In the genomic region with DNA sequence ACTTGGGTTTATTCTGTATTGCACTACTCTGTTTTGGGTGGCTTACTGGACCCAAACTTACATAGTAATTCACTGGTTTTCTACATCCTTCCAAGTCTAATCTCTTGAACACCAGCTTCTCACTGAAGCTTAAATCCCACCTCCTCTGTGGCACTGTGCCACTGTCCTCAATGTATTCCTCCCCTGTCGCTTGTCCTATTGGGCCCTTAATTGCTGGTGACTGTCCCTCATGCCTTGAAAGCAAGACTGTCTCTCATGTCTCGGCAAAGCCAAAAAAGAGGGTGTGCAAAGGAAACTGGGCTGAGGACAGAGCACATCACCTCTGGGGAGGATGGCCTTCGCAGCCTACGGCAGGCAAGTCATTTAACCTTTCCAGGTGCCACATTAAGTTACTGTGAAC, we compare ENCODE assay signal across 8 mouse cellular contexts. TPM values are rescaled to one million over a fixed set of nuclear protein-coding genes. Genes with fewer than 3 reads are reported as not detected.
DNase-seq lines count a peak whose midpoint lies in the region; ATAC-seq and TF ChIP-seq lines count a peak whose summit lies in the region.

No protein-coding gene starts in this region.

- peak overlapping the region; percentile 76 for H3K4me2 ChIP-seq in forebrain, embryonic 13.5 days
- H3K4me2 ChIP-seq in liver, postnatal 0 days (ENCODE audit: low read depth, low read length), result peak overlapping the region; percentile 85

- peak overlapping the region; percentile 97 for H3K4me3 ChIP-seq in erythroblast, embryonic 14.5 days (replicated peaks)
- peak overlapping the region; percentile 84 for H3K4me3 ChIP-seq in forebrain, embryonic 13.5 days
- H3K4me3 ChIP-seq in liver, postnatal 0 days (ENCODE audit: low read depth, low read length), result peak overlapping the region; percentile 85

- no peak for TF ChIP-seq CTCF in liver, postnatal 0 days (IDR thresholded peaks at IDR 0.05; ENCODE audit: low read depth)

- H3K9ac ChIP-seq in forebrain, embryonic 13.5 days, result peak overlapping the region; percentile 84
- peak overlapping the region; percentile 79 for H3K9ac ChIP-seq in liver, postnatal 0 days (replicated peaks)

- H3K4me1 ChIP-seq in erythroblast, embryonic 14.5 days (ENCODE audit: control insufficient read depth), result peaks cover 42% of the 10 kb centered on the region
- peaks cover 9% of the 10 kb centered on the region for H3K4me1 ChIP-seq in forebrain, embryonic 13.5 days
- H3K4me1 ChIP-seq in liver, postnatal 0 days (ENCODE audit: insufficient read depth), result peaks cover 15% of the 10 kb centered on the region

- H3K27me3 ChIP-seq in erythroblast, embryonic 14.5 days (ENCODE audit: control insufficient read depth), result no peaks in the 10 kb centered on the region
- H3K27me3 ChIP-seq in forebrain, embryonic 13.5 days, result no peaks in the 10 kb centered on the region
- H3K27me3 ChIP-seq in liver, postnatal 0 days (ENCODE audit: insufficient read depth, low read length), result no peaks in the 10 kb centered on the region

- no peak for ATAC-seq in erythroblast, adult 5-6 weeks (replicated peaks; ENCODE audit: low FRiP score, poor library complexity, severe bottlenecking)
- no peak for ATAC-seq in forebrain, embryonic 13.5 days
- ATAC-seq in liver, postnatal 0 days, result no peak
- no peak for ATAC-seq in erythroid progenitor cell, adult 5-6 weeks (replicated peaks; ENCODE audit: low FRiP score, poor library complexity, severe bottlenecking)

- peaks cover 15% of the 10 kb centered on the region for H3K9me3 ChIP-seq in erythroblast, embryonic 14.5 days (ENCODE audit: control insufficient read depth, low read length)
- H3K9me3 ChIP-seq in forebrain, embryonic 13.5 days (replicated peaks), result 0 out of 2 replicates have a peak, but pooled peaks cover 6% of the 10 kb centered on the region
- H3K9me3 ChIP-seq in liver, postnatal 0 days (ENCODE audit: low read length), result peaks cover 5% of the 10 kb centered on the region; the same call in 1 of the 2 replicates

- peaks cover 51% of the 10 kb centered on the region for H3K36me3 ChIP-seq in erythroblast, embryonic 14.5 days (ENCODE audit: control insufficient read depth)
- H3K36me3 ChIP-seq in forebrain, embryonic 13.5 days (ENCODE audit: poor library complexity, severe bottlenecking), result peaks cover 32% of the 10 kb centered on the region
- peaks cover 31% of the 10 kb centered on the region for H3K36me3 ChIP-seq in liver, postnatal 0 days (replicated peaks; ENCODE audit: insufficient read depth, low read length)

- H3K27ac ChIP-seq in forebrain, embryonic 13.5 days, result no peak overlapping the region
- H3K27ac ChIP-seq in liver, postnatal 0 days (ENCODE audit: low read depth), result no peak overlapping the region

- 26% methylated on average over 4 of the region's 4 CpGs for WGBS in forebrain, embryonic 13.5 days
- WGBS in liver, postnatal 0 days (ENCODE audit: insufficient replicate concordance), result 14% methylated on average over 4 of the region's 4 CpGs

- no peak for TF ChIP-seq EP300 in liver, postnatal 0 days (IDR thresholded peaks at IDR 0.05; ENCODE audit: low read depth)

- DNase-seq in 416B (ENCODE audit: low read depth), result peak; percentile 48
- no peak for DNase-seq in liver, postnatal 0 days
- no peak for DNase-seq in embryo, embryonic 11 days
- DNase-seq in testis, postnatal 10 days (ENCODE audit: low spot score), result no peak

RNA-seq across cellular contexts. Expression of a gene that starts 1.0 kb away (rescaled TPM):
- polyA plus RNA-seq in erythroblast, embryonic 14.5 days (2012), result 1.6 and 2.4 TPM in 2 replicates
- total RNA-seq in erythroblast, adult 5-6 weeks (2015; ENCODE audit: low replicate concordance), result 1.9 and 16.1 TPM in 2 replicates
- 3.8 and 5.3 TPM in 2 replicates for total RNA-seq in erythroblast, adult 5-6 weeks (2017; ENCODE audit: low replicate concordance)
- polyA plus RNA-seq in forebrain, embryonic 13.5 days (2015; fragmentation: Nextera tagmentation; extraction: Ambion mirVana), result 77.6 and 85.1 TPM in 2 replicates
- 23.9 and 25.5 TPM in 2 replicates for polyA plus RNA-seq in liver, postnatal 0 days (2015; fragmentation: Nextera tagmentation; extraction: Ambion mirVana)
- total RNA-seq in erythroid progenitor cell, adult 5-6 weeks (2015; ENCODE audit: low replicate concordance), result 12.6 and 16.2 TPM in 2 replicates
- total RNA-seq in erythroid progenitor cell, adult 5-6 weeks (2017; ENCODE audit: low replicate concordance), result 16.3 and 17.1 TPM in 2 replicates

RNA-seq across cellular contexts. Expression of a gene that starts 23.0 kb away (rescaled TPM):
- 0.28 and 0.31 TPM in 2 replicates for polyA plus RNA-seq in erythroblast, embryonic 14.5 days (2012)
- 0.38 and 1.3 TPM in 2 replicates for total RNA-seq in erythroblast, adult 5-6 weeks (2015; ENCODE audit: low replicate concordance)
- total RNA-seq in erythroblast, adult 5-6 weeks (2017; ENCODE audit: low replicate concordance), result 3.2 and 11.2 TPM in 2 replicates
- 24.3 and 25.2 TPM in 2 replicates for polyA plus RNA-seq in forebrain, embryonic 13.5 days (2015; fragmentation: Nextera tagmentation; extraction: Ambion mirVana)
- 13.9 and 16.0 TPM in 2 replicates for polyA plus RNA-seq in liver, postnatal 0 days (2015; fragmentation: Nextera tagmentation; extraction: Ambion mirVana)
- 2.9 and 4.6 TPM in 2 replicates for total RNA-seq in erythroid progenitor cell, adult 5-6 weeks (2015; ENCODE audit: low replicate concordance)
- total RNA-seq in erythroid progenitor cell, adult 5-6 weeks (2017; ENCODE audit: low replicate concordance), result 4.5 and 7.0 TPM in 2 replicates

Comparison
In these comparisons a context has a peak if more than half of its experiments do, and no peak if none do; other contexts are left out.
1. RNA of a gene that starts 23.0 kb away (polyA plus RNA-seq): 24.3 to 25.2 TPM in forebrain, embryonic 13.5 days and 13.9 to 16.0 TPM in liver, postnatal 0 days; 0.28 to 0.31 TPM in erythroblast, embryonic 14.5 days; every median in the first group is over 10 times any median in the second.
2. Peak in every context shown above with its lines, with median percentiles within 50 percentile points of each other: H3K4me3 ChIP-seq.